Mouse (Mus musculus) hindbrain, postnatal 0 days (tissue): Measurements from ENCODE around the gene Pced1a. TPM values are rescaled to one million over a fixed set of nuclear protein-coding genes. Genes with fewer than 3 reads are reported as not detected.
A peak's percentile ranks its signal among the peaks of the same experiment; 100 is the strongest.

Source experiments
- ATAC-seq: fragments of 200-750 bp; cut with Nextera tagmentation; 2 replicates; pipeline ENCODE4 v1.8.0; 2017; ENCODE audit warnings: mild to moderate bottlenecking, moderate TSS enrichment, moderate library complexity
- DNase-seq: peaks from one replicate; pipeline ENCODE4 v3.0.0-alpha.2; 2015; ENCODE audit warnings: low spot score
- H3K27ac ChIP-seq: fragments of 300-500 bp; sonication (generic); 2 replicates; pipeline ENCODE4 v1.5.1; 2014; ENCODE audit warnings: mild to moderate bottlenecking
- H3K27me3 ChIP-seq: fragments of 300-500 bp; sonication (generic); 2 replicates; pipeline ENCODE4 v1.6.1; 2014; ENCODE audit warnings: low read length, mixed read lengths; ENCODE audit not compliant: insufficient read depth
- H3K36me3 ChIP-seq: fragments of 300-500 bp; sonication (generic); 2 replicates; pipeline ENCODE4 v1.6.1; 2014; ENCODE audit warnings: low read length, mixed read lengths; ENCODE audit not compliant: insufficient read depth
- H3K4me1 ChIP-seq: fragments of 300-500 bp; sonication (generic); 2 replicates; pipeline ENCODE4 v1.6.1; 2014; ENCODE audit warnings: antibody characterized with exemption, low read length, mixed read lengths; ENCODE audit not compliant: insufficient read depth
- H3K4me2 ChIP-seq: fragments of 300-500 bp; sonication (generic); 2 replicates; pipeline ENCODE4 v1.6.1; 2014; ENCODE audit warnings: low read depth, mild to moderate bottlenecking, low read length, moderate library complexity, mixed read lengths
- H3K4me3 ChIP-seq: fragments of 300-500 bp; sonication (generic); 2 replicates; pipeline ENCODE4 v1.5.1; 2014; ENCODE audit warnings: low read length
- H3K9ac ChIP-seq: fragments of 300-500 bp; sonication (generic); replicated peaks from 2 replicates; pipeline ENCODE4 v1.6.1; 2014; ENCODE audit warnings: mild to moderate bottlenecking, low read length, moderate library complexity, mixed read lengths
- H3K9me3 ChIP-seq: fragments of 300-500 bp; sonication (generic); 2 replicates; pipeline ENCODE4 v1.6.1; 2016; ENCODE audit warnings: low read length, mixed read lengths
- CTCF ChIP-seq: IDR thresholded peaks from 2 replicates; pipeline ENCODE4 v1.5.1; 2016; ENCODE audit warnings: antibody characterized with exemption, control low read depth, low read depth
- WGBS: fragments of 180-500 bp; shearing (Covaris S2); extraction: QIAGEN DNeasy Blood & Tissue Kit; methylation state at CpG from one replicate; pipeline ENCODE4 v1.1.7; 2014; 5-methylcytosine and 5-hydroxymethylcytosine counted together
- polyA plus RNA-seq: library from polyadenylated mRNA; unstranded; fragments of >200 nt; fragmentation: Nextera tagmentation; extraction: Ambion mirVana; gene quantifications from 2 replicates; pipeline ENCODE4 v1.2.1, GENCODE M21; 2015
- total RNA-seq: library from RNA; depleted of rRNA; stranded (reverse); fragments of >200 nt; gene quantifications from 2 replicates; pipeline ENCODE4 v1.2.3, GENCODE M21; 2014

Gene Pced1a
- total and polyA plus RNA-seq, 2 experiments from 2014 or later: 10.3 to 20.4 TPM

- Histone ChIP-seq H3K4me3 (no peak overlapping the region), H3K9me3 (no peaks in the 10 kb centered on the region), H3K4me2 (no peak overlapping the region), H3K27ac (no peak overlapping the region), H3K36me3 (peaks cover 61% of the 10 kb centered on the region), H3K27me3 (no peaks in the 10 kb centered on the region), H3K4me1 (no peaks in the 10 kb centered on the region), H3K9ac (no peak overlapping the region)
- no peak for TF ChIP-seq CTCF
- DNase-seq: no peak
- WGBS: 77% methylated on average over 3 of the region's 3 CpGs
- ATAC-seq: no peak
Observed at GRCm38 (mm10) chr2:130438861-130439260, 14.4 kb upstream of the Pced1a start.

- Histone ChIP-seq H3K9ac (no peak overlapping the region), H3K4me3 (no peak overlapping the region), H3K4me1 (no peaks in the 10 kb centered on the region), H3K4me2 (no peak overlapping the region), H3K27ac (no peak overlapping the region), H3K9me3 (no peaks in the 10 kb centered on the region), H3K36me3 (peaks cover 45% of the 10 kb centered on the region), H3K27me3 (no peaks in the 10 kb centered on the region)
- no peak for ATAC-seq
- no peak for DNase-seq
- WGBS: 98% methylated on average over 1 of the region's 1 CpGs
- no peak for TF ChIP-seq CTCF
Observed at GRCm38 (mm10) chr2:130436769-130437168, 12.3 kb upstream of the Pced1a start.

- peak; percentile 77 for TF ChIP-seq CTCF
- WGBS: 20% methylated on average over 4 of the region's 4 CpGs
- peak; percentile 80 for DNase-seq
- peaks cover 9% of the 10 kb centered on the region for H3K36me3 ChIP-seq
- peak; percentile 64; the same call in 1 of the 2 replicates for ATAC-seq
- H3K27ac ChIP-seq: no peak overlapping the region
- no peak overlapping the region for H3K4me2 ChIP-seq
- H3K27me3 ChIP-seq: no peaks in the 10 kb centered on the region
- no peak overlapping the region for H3K4me3 ChIP-seq
- H3K9ac ChIP-seq: no peak overlapping the region
- no peaks in the 10 kb centered on the region for H3K4me1 ChIP-seq
- H3K9me3 ChIP-seq: no peaks in the 10 kb centered on the region
Observed at GRCm38 (mm10) chr2:130433152-130433551, 8.7 kb upstream of the Pced1a start.

- ATAC-seq: no peak
- TF ChIP-seq CTCF: no peak
- Histone ChIP-seq H3K9me3 (no peaks in the 10 kb centered on the region), H3K9ac (no peak overlapping the region), H3K4me2 (no peak overlapping the region), H3K4me1 (no peaks in the 10 kb centered on the region), H3K4me3 (no peak overlapping the region), H3K27ac (no peak overlapping the region), H3K36me3 (peaks cover 5% of the 10 kb centered on the region; the same call in 1 of the 2 replicates), H3K27me3 (no peaks in the 10 kb centered on the region)
- WGBS: 88% methylated on average over 3 of the region's 3 CpGs
- no peak for DNase-seq
Observed at GRCm38 (mm10) chr2:130432157-130432556, 7.7 kb upstream of the Pced1a start.

GRCm38 (mm10) chr2:130430484-130430883, 6.0 kb upstream of the Pced1a start:
- H3K4me2 ChIP-seq: no peak overlapping the region
- no peaks in the 10 kb centered on the region for H3K27me3 ChIP-seq
- WGBS: 85% methylated on average over 3 of the region's 3 CpGs
- H3K4me1 ChIP-seq: no peaks in the 10 kb centered on the region
- no peak overlapping the region for H3K4me3 ChIP-seq
- DNase-seq (no peak), ATAC-seq (no peak)
- no peak for TF ChIP-seq CTCF
- H3K9ac ChIP-seq: no peak overlapping the region
- H3K36me3 ChIP-seq: peaks cover 5% of the 10 kb centered on the region; the same call in 1 of the 2 replicates
- H3K27ac ChIP-seq: no peak overlapping the region
- H3K9me3 ChIP-seq: no peaks in the 10 kb centered on the region

GRCm38 (mm10) chr2:130429851-130430250, 5.3 kb upstream of the Pced1a start:
- no peak overlapping the region for H3K27ac ChIP-seq
- 0 out of 2 replicates have a peak, but pooled peaks cover 5% of the 10 kb centered on the region for H3K4me1 ChIP-seq
- no peak overlapping the region for H3K4me2 ChIP-seq
- H3K27me3 ChIP-seq: no peaks in the 10 kb centered on the region
- peaks cover 5% of the 10 kb centered on the region; the same call in 1 of the 2 replicates for H3K36me3 ChIP-seq
- no peak for TF ChIP-seq CTCF
- H3K9me3 ChIP-seq: no peaks in the 10 kb centered on the region
- DNase-seq: no peak
- WGBS: 64% methylated on average over 2 of the region's 2 CpGs
- H3K4me3 ChIP-seq: no peak overlapping the region
- no peak overlapping the region for H3K9ac ChIP-seq
- ATAC-seq: no peak

GRCm38 (mm10) chr2:130425112-130425511, 611 bp upstream of the Pced1a start:
- H3K4me1 ChIP-seq: 0 out of 2 replicates have a peak, but pooled peaks cover 10% of the 10 kb centered on the region
- DNase-seq (peak; percentile 62), ATAC-seq (no peak)
- H3K27me3 ChIP-seq: no peaks in the 10 kb centered on the region
- 31% methylated on average over 5 of the region's 5 CpGs for WGBS
- peak; percentile 46; the same call in 1 of the 2 replicates for TF ChIP-seq CTCF
- no peaks in the 10 kb centered on the region for H3K36me3 ChIP-seq
- peak overlapping the region; percentile 84 for H3K9ac ChIP-seq
- H3K4me3 ChIP-seq: peak overlapping the region; percentile 48
- peak overlapping the region; percentile 97; the same call in 1 of the 2 replicates for H3K27ac ChIP-seq
- no peaks in the 10 kb centered on the region for H3K9me3 ChIP-seq
- peak overlapping the region; percentile 92 for H3K4me2 ChIP-seq
